Mouse (Mus musculus) activated CD4-positive, CD25-positive, alpha-beta regulatory T cell, adult 9 weeks (primary cell): ENCODE measurements around the gene Vmn1r37. TPM values are rescaled to one million over a fixed set of nuclear protein-coding genes. Genes with fewer than 3 reads are reported as not detected.

Experiments used
- polyA plus RNA-seq: library from polyadenylated mRNA; unstranded; fragments of 100-300 nt; shearing (Covaris generic); gene quantifications from one replicate; pipeline ENCODE4 v1.2.1, GENCODE M21; 2017

Gene Vmn1r37
- polyA plus RNA-seq, result not detected

GRCm38 (mm10) chr6:66729082-66729481 is at the start of gene Vmn1r37:
TSS of gene Vmn1r37 (plus strand) at chr6:66729382.

GRCm38 (mm10) chr6:66685806-66686205 is 43.4 kb upstream of the Vmn1r37 start, which contains the start of gene Vmn1r35:
TSS of gene Vmn1r35 (minus strand) at chr6:66685906.

GRCm38 (mm10) chr6:66719068-66719467 is 10.1 kb upstream of the Vmn1r37 start, which contains the start of gene Vmn1r36:
TSS of gene Vmn1r36 (minus strand) at chr6:66719168.

GRCm38 (mm10) chr6:66782527-66782926 is 53.3 kb downstream of the Vmn1r37 start, which contains the start of gene Vmn1r38:
TSS of gene Vmn1r38 (minus strand) at chr6:66782627.

Other genes with a start within 250 kb of the Vmn1r37 start
- gene Mad2l1, start 194.0 kb upstream of the Vmn1r37 start, polyA plus RNA-seq, result 24.8 TPM
- not detected for gene Vmn1r32, start 169.3 kb upstream of the Vmn1r37 start, polyA plus RNA-seq
- gene Vmn1r33, start 111.1 kb upstream of the Vmn1r37 start, polyA plus RNA-seq, result not detected
- gene Vmn1r34, start 85.5 kb upstream of the Vmn1r37 start, polyA plus RNA-seq, result not detected
- gene Vmn1r35, start 43.5 kb upstream of the Vmn1r37 start, polyA plus RNA-seq, result not detected
- not detected for gene Vmn1r36, start 10.2 kb upstream of the Vmn1r37 start, polyA plus RNA-seq
- gene Vmn1r38, start 53.2 kb downstream of the Vmn1r37 start, polyA plus RNA-seq, result 0.07 TPM
- gene Vmn1r39, start 81.2 kb downstream of the Vmn1r37 start, polyA plus RNA-seq, result not detected
- gene Gng12, start 167.0 kb downstream of the Vmn1r37 start, polyA plus RNA-seq, result 45.9 TPM